Mouse (Mus musculus): ENCODE results near the gene Gm37596. TPM values are rescaled to one million over a fixed set of nuclear protein-coding genes. Genes with fewer than 3 reads are reported as not detected.

The Gm37596 gene
- polyA plus RNA-seq (2012; rRNA removed), result not detected in 2 replicates

GRCm38 (mm10) chr3:93692970-93693369 is at the start of gene Gm37596:
TSS of gene Gm37596 (minus strand) at chr3:93693070.

DNA sequence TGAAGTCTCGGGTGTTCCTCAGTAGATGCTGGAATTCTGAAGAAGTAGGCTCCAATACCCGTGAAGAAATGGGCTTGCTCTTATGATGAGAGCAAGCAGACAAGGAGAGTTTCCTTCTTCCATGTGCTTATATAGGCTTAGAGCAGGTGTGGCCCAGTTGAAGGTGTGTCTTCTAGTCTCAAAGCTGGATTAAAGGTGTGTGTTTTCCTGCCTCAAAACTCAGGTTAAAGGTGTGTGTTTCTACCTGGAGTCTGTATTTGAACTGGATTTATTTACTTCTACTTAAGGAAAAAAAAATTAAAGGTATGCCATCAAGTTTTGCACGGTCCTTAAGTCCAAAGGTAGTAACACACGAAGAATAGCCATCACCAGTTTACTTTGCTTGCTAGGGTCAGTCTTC is 16.7 kb downstream of the Gm37596 start, which contains the start of gene Tdpoz1:
Gene Tdpoz1, minus strand, starts transcription at position 101 of the 400 bp plus-strand sequence.

GRCm38 (mm10) chr3:93652586-93652985 is 40.3 kb downstream of the Gm37596 start, which contains the start of gene Tdpoz2:
TSS of gene Tdpoz2 (minus strand) at chr3:93652686.

Other genes with a start within 250 kb of the Gm37596 start
- gene Tchhl1, start 224.3 kb downstream of the Gm37596 start, polyA plus RNA-seq (2012; rRNA removed), result not detected in 2 replicates
- gene S100a11, start 172.6 kb downstream of the Gm37596 start, polyA plus RNA-seq (2012; rRNA removed), result 85.5 and 91.8 TPM in 2 replicates
- gene S100a10, start 138.0 kb downstream of the Gm37596 start, polyA plus RNA-seq (2012; rRNA removed), result 143 and 148 TPM in 2 replicates
- not detected in 2 replicates for gene Tdpoz2, start 40.4 kb downstream of the Gm37596 start, polyA plus RNA-seq (2012; rRNA removed)
- gene Tdpoz1, start 16.8 kb downstream of the Gm37596 start, polyA plus RNA-seq (2012; rRNA removed), result not detected in 2 replicates
- gene Gm5773, start 79.9 kb upstream of the Gm37596 start, polyA plus RNA-seq (2012; rRNA removed), result not detected in 2 replicates
- gene Tdpoz4, start 103.3 kb upstream of the Gm37596 start, polyA plus RNA-seq (2012; rRNA removed), result not detected in 2 replicates
- gene Tdpoz3, start 132.9 kb upstream of the Gm37596 start, polyA plus RNA-seq (2012; rRNA removed), result not detected in 2 replicates